Mouse (Mus musculus) liver, embryonic 14.5 days (tissue): ENCODE results near the gene Btf3.

Experiments
- CTCF ChIP-seq: IDR thresholded peaks from 2 replicates; pipeline ENCODE4 v1.5.1; 2016; ENCODE audit warnings: antibody characterized with exemption, low read depth, control low read depth
- EP300 ChIP-seq: IDR thresholded peaks from 2 replicates; pipeline ENCODE4 v1.6.1; 2016; ENCODE audit warnings: antibody characterized with exemption, low read depth

DNA sequence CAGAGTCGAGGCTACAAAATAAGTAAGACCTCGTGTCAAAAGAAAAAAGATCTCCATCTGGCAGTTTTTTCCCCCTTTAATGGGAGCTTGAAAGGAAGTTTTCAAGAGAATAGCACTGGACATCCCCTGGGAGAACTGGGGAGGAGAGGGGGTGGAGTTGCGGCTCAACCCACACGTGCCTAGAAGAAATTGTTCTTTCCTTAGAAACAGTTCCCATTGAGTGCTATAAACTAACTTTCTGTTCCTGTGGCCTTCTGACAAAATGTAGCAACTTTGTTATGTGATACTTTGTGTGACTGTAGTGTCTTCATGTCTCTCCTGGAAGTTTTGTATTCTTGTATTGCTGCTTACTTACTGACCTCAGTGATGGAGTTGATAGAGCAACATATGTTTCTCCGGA is 52.7 kb downstream of the Btf3 start:
- TF ChIP-seq CTCF = no peak
- TF ChIP-seq EP300 = no peak
